Mouse (Mus musculus) liver, embryonic 16.5 days (tissue): ENCODE measurements around the gene Apip. TPM values are rescaled to one million over a fixed set of nuclear protein-coding genes. Genes with fewer than 3 reads are reported as not detected.

Source experiments
- ATAC-seq: fragments of 200-750 bp; cut with Nextera tagmentation; 2 replicates; pipeline ENCODE4 v1.8.0; 2017; ENCODE audit warnings: low read depth, mild to moderate bottlenecking, moderate number of reproducible peaks, moderate library complexity
- H3K27ac ChIP-seq: fragments of 300-500 bp; sonication (generic); 2 replicates; pipeline ENCODE4 v1.5.1; 2014; ENCODE audit warnings: mild to moderate bottlenecking, low read length
- H3K27me3 ChIP-seq: fragments of 300-500 bp; sonication (generic); 2 replicates; pipeline ENCODE4 v1.6.1; 2014; ENCODE audit warnings: low read depth, low read length, mixed read lengths; ENCODE audit not compliant: control insufficient read depth, insufficient read depth
- H3K36me3 ChIP-seq: fragments of 300-500 bp; sonication (generic); 2 replicates; pipeline ENCODE4 v1.6.1; 2014; ENCODE audit warnings: mild to moderate bottlenecking; ENCODE audit not compliant: control insufficient read depth, insufficient read depth
- H3K4me1 ChIP-seq: fragments of 300-500 bp; sonication (generic); 2 replicates; pipeline ENCODE4 v1.6.1; 2014; ENCODE audit warnings: low read depth, low read length, mixed read lengths; ENCODE audit not compliant: control insufficient read depth
- H3K4me2 ChIP-seq: fragments of 300-500 bp; sonication (generic); 2 replicates; pipeline ENCODE4 v1.6.1; 2014; ENCODE audit warnings: low read depth, low read length, mixed read lengths
- H3K4me3 ChIP-seq: fragments of 300-500 bp; sonication (generic); 2 replicates; pipeline ENCODE4 v1.5.1; 2014; ENCODE audit warnings: low read depth, mild to moderate bottlenecking, low read length
- H3K9ac ChIP-seq: fragments of 300-500 bp; sonication (generic); 2 replicates; pipeline ENCODE4 v1.6.1; 2014; ENCODE audit warnings: low read depth, low read length
- H3K9me3 ChIP-seq: fragments of 300-500 bp; sonication (generic); replicated peaks from 2 replicates; pipeline ENCODE4 v1.6.1; 2016; ENCODE audit warnings: low read length; ENCODE audit not compliant: control insufficient read depth
- WGBS: fragments of 180-500 bp; shearing (Covaris S2); extraction: QIAGEN DNeasy Blood & Tissue Kit; methylation state at CpG from one replicate; pipeline ENCODE4 v1.1.7; 2014; ENCODE audit not compliant: insufficient replicate concordance; 5-methylcytosine and 5-hydroxymethylcytosine counted together
- polyA plus RNA-seq: library from polyadenylated mRNA; unstranded; fragments of >200 nt; fragmentation: Nextera tagmentation; extraction: Ambion mirVana; gene quantifications from 2 replicates; pipeline ENCODE4 v1.2.1, GENCODE M21; 2015

Apip gene
- polyA plus RNA-seq, 1 experiment from 2014 or later, result 31.5 TPM

GRCm38 (mm10) chr2:103066683-103067551, 6.6 kb upstream of the Apip start:
- 68% methylated on average over 8 of the region's 8 CpGs for WGBS
- Histone ChIP-seq H3K27ac (no peak overlapping the region), H3K9me3 (no peaks in the 10 kb centered on the region), H3K4me1 (no peaks in the 10 kb centered on the region; the same call in none of the 2 replicates), H3K27me3 (no peaks in the 10 kb centered on the region), H3K36me3 (no peaks in the 10 kb centered on the region), H3K9ac (no peak overlapping the region), H3K4me3 (no peak overlapping the region), H3K4me2 (no peak overlapping the region)
- ATAC-seq, result no peak

- no peak overlapping the region for H3K4me2 ChIP-seq
- no peak overlapping the region for H3K9ac ChIP-seq
- 71% methylated on average over 2 of the region's 2 CpGs for WGBS
- no peak overlapping the region for H3K27ac ChIP-seq
- no peaks in the 10 kb centered on the region for H3K9me3 ChIP-seq
- peaks cover 3% of the 10 kb centered on the region for H3K4me1 ChIP-seq
- H3K4me3 ChIP-seq, result no peak overlapping the region
- no peak for ATAC-seq
- H3K27me3 ChIP-seq, result no peaks in the 10 kb centered on the region
- H3K36me3 ChIP-seq, result no peaks in the 10 kb centered on the region
Measured at GRCm38 (mm10) chr2:103067552-103068207, 5.8 kb upstream of the Apip start.

DNA sequence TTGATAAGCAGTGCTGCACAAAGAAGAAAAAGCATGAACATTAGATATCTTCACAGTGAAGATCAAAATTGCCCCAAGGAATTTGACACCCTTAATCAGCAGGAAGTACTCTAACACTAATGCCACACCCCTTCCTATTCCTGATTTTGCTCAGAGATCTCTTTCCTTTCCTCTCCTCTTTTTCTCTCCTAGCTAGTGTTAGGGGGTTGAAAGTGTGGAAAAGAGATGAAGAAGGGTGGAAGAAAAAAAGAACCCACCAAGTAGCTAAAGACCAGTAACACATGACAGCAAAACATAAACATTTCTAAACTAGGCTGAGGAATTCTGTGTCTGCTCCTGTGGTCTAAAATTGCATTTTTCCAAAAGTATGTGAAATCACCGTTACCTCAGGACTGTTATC, 4.9 kb upstream of the Apip start:
- Histone ChIP-seq H3K27ac (no peak overlapping the region), H3K27me3 (no peaks in the 10 kb centered on the region), H3K4me3 (no peak overlapping the region), H3K36me3 (no peaks in the 10 kb centered on the region), H3K9me3 (no peaks in the 10 kb centered on the region), H3K9ac (no peak overlapping the region), H3K4me2 (no peak overlapping the region), H3K4me1 (peaks cover 3% of the 10 kb centered on the region)
- 62% methylated on average over 1 of the region's 1 CpGs for WGBS
- ATAC-seq, result no peak

GRCm38 (mm10) chr2:103069752-103070405, 3.6 kb upstream of the Apip start:
- no peaks in the 10 kb centered on the region for H3K36me3 ChIP-seq
- H3K27ac ChIP-seq, result no peak overlapping the region
- H3K4me1 ChIP-seq, result peaks cover 9% of the 10 kb centered on the region

DNA sequence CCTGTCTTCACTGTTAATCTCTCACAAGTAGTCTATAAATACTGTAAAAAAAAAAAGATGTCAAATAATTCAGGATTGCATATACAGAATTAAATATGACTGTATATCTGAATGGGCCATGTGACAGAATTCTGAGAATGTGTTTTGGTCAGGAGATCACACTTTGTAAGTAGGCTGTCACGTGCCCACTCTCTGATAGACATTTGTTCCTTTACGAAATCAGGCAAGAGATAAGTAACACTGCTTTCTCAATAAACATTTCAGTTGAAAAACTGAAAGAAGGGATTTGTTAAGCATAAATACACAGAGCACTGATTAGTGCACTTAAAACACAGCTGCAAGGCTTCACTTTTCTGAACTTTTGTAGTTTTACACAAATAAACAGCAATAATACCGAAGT, 2.9 kb upstream of the Apip start:
- WGBS, result 44% methylated on average over 3 of the region's 3 CpGs
- Histone ChIP-seq H3K4me2 (no peak overlapping the region), H3K9me3 (no peaks in the 10 kb centered on the region), H3K4me1 (peaks cover 9% of the 10 kb centered on the region), H3K9ac (no peak overlapping the region), H3K36me3 (no peaks in the 10 kb centered on the region), H3K27ac (no peak overlapping the region), H3K4me3 (no peak overlapping the region), H3K27me3 (no peaks in the 10 kb centered on the region)
- ATAC-seq, result no peak

More at GRCm38 (mm10) chr2:103069752-103070405, 3.6 kb upstream of the Apip start:
- Histone ChIP-seq H3K9ac (no peak overlapping the region), H3K4me2 (no peak overlapping the region), H3K27me3 (no peaks in the 10 kb centered on the region), H3K4me3 (no peak overlapping the region), H3K9me3 (no peaks in the 10 kb centered on the region)
- ATAC-seq, result no peak
- 67% methylated on average over 5 of the region's 5 CpGs for WGBS

- ATAC-seq, result no peak
- WGBS, result 63% methylated on average over 6 of the region's 6 CpGs
- H3K4me1 ChIP-seq, result no peaks in the 10 kb centered on the region
- H3K36me3 ChIP-seq, result no peaks in the 10 kb centered on the region
- no peak overlapping the region for H3K4me2 ChIP-seq
- H3K27me3 ChIP-seq, result no peaks in the 10 kb centered on the region
- no peak overlapping the region for H3K4me3 ChIP-seq
- no peak overlapping the region for H3K27ac ChIP-seq
- no peaks in the 10 kb centered on the region for H3K9me3 ChIP-seq
- no peak overlapping the region for H3K9ac ChIP-seq
Measured at GRCm38 (mm10) chr2:103081117-103081516, 7.6 kb downstream of the Apip start.

- Histone ChIP-seq H3K4me3 (no peak overlapping the region), H3K4me1 (no peaks in the 10 kb centered on the region), H3K9ac (no peak overlapping the region), H3K9me3 (no peaks in the 10 kb centered on the region), H3K36me3 (no peaks in the 10 kb centered on the region), H3K27ac (no peak overlapping the region), H3K4me2 (no peak overlapping the region), H3K27me3 (no peaks in the 10 kb centered on the region)
- 66% methylated on average over 5 of the region's 5 CpGs for WGBS
- ATAC-seq, result no peak
Measured at GRCm38 (mm10) chr2:103081706-103082105, 8.2 kb downstream of the Apip start.

DNA sequence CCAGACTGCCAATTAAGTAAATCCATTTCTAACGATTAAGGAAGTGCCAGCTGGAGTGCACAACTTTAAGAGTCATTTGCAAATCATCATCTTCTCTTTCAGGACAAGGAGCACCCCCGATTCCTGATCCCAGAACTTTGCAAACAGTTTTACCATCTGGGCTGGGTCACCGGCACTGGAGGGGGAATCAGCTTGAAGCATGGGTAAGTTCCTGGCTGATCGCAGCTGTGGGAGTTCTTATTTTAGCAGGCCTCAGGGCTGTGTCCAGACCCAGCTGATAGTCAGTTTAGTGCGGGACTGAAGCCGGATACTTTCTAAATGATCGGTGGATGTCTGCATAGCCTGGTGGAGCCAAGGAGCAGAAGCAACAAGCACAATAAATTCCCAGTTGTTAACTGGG, 9.4 kb downstream of the Apip start:
- WGBS, result 80% methylated on average over 7 of the region's 7 CpGs

GRCm38 (mm10) chr2:103084451-103084850, 11.0 kb downstream of the Apip start:
- H3K9ac ChIP-seq, result no peak overlapping the region
- 53% methylated on average over 5 of the region's 5 CpGs for WGBS

More for the DNA sequence above, 9.4 kb downstream of the Apip start:
- no peaks in the 10 kb centered on the region for H3K27me3 ChIP-seq
- no peaks in the 10 kb centered on the region for H3K4me1 ChIP-seq
- no peaks in the 10 kb centered on the region for H3K9me3 ChIP-seq
- no peak overlapping the region for H3K9ac ChIP-seq
- H3K4me2 ChIP-seq, result no peak overlapping the region
- H3K4me3 ChIP-seq, result no peak overlapping the region
- no peak for ATAC-seq
- no peak overlapping the region for H3K27ac ChIP-seq
- peaks cover 5% of the 10 kb centered on the region for H3K36me3 ChIP-seq

More at GRCm38 (mm10) chr2:103084451-103084850, 11.0 kb downstream of the Apip start:
- Histone ChIP-seq H3K27ac (no peak overlapping the region), H3K27me3 (no peaks in the 10 kb centered on the region), H3K4me2 (no peak overlapping the region), H3K36me3 (peaks cover 7% of the 10 kb centered on the region), H3K4me3 (no peak overlapping the region), H3K9me3 (no peaks in the 10 kb centered on the region), H3K4me1 (no peaks in the 10 kb centered on the region)
- ATAC-seq, result no peak
